Mouse (Mus musculus) erythroblast, embryonic 14.5 days (primary cell): ENCODE data around the gene Ifitm3.

Experiments used
- GATA1 ChIP-seq: IDR thresholded peaks from 2 replicates; pipeline ENCODE4 v1.6.1; 2012; ENCODE audit warnings: low read length, inconsistent platforms, mixed read lengths
- TAL1 ChIP-seq: IDR thresholded peaks from 3 replicates; pipeline ENCODE4 v1.6.1; 2012; ENCODE audit warnings: low read length, inconsistent platforms, mixed read lengths

DNA sequence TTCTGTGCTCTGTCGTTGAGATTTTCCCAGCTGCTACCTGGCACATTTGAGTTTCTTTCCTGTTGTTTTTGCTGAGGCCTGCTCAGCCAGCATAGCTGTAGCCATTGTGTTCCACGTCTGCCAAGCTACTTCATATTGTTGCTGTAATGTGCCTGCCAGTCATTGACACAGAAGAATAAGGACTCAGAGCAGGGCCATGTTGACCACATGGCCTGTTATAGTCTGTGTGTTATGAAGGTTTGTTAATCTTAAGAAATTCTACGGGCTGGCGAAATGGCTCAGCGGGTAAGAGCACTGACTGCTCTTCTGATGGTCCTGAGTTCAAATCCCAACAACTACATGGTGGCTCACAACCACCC is 16.1 kb upstream of the Ifitm3 start:
- TF ChIP-seq TAL1 (no peak), GATA1 (no peak)
